Mouse (Mus musculus): ENCODE results near the gene Cbx7.

The Cbx7 gene

DNA sequence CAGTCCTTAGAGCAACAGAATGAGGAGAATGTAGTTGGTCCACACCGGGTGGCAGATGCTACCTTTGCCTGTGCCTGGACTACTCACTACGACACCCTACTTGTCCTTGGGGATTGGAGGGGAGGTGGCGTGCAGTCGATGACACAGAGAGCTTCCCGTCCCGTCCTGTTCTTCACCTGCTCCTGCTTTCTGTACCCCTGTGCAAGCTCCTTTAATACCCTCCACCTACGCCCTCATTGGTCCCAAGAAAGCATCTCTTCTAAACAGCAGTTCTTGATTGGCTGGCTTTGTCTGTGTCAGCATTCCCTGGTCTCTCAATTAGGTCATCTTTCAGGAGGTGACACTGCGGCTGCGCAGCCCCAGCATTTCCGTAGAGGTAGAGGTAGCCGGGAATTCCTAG lies at the start of gene Cbx7:
Gene Cbx7 (minus strand): TSS at position 180 of the 400 bp plus-strand sequence.
- DNase-seq: no peak

DNA sequence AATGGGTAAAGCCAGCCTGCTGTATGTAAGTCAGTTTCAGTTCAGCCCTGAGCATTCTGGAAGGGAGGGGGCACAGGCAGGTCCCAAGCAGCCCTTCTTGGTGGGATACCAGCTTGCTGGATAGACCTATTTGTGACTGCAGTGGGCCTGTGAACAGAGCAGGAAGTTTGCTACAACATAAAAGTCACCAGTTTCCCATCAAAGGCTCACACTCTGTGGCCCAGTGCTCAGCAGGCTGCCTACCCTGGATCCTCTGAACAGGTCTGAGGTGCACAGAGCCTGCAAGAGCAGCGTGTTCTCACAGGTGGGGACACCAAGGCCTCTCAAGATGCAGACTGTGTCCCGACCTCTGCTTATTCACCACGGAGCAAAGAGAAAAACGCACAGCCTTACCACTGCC lies 49.6 kb upstream of the Cbx7 start:
- no peak for DNase-seq

DNA sequence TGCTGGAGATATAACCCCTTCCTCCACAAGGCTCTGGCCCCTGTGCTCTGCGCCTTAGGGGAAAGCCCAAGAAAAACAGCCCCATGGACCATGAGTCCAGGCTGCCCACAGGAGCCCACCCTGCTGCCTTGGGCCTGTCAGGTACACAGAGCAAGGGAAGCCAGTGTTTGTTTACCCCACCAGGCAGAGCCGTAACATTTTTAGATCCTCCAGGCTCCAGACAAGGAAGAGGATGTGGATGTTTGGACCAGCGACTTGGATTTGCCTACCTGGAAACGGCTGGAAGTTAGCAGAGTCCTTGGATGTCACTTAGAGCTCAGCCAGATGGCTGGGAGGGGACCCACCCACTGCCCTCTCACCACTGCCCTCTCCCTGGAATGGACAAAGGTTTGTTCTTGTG lies 48.7 kb upstream of the Cbx7 start:
- no peak for DNase-seq

- DNase-seq: no peak
Observed at GRCm38 (mm10) chr15:80019220-80019619, 48.3 kb upstream of the Cbx7 start.

GRCm38 (mm10) chr15:80016563-80017301 lies 45.8 kb upstream of the Cbx7 start:
- DNase-seq: no peak

GRCm38 (mm10) chr15:80015211-80015952 lies 44.5 kb upstream of the Cbx7 start:
- peak; percentile 70 for DNase-seq

- DNase-seq: peak; percentile 82
Observed at GRCm38 (mm10) chr15:80014321-80015210, 43.6 kb upstream of the Cbx7 start, which contains the start of gene Pdgfb. Gene Pdgfb, minus strand, starts transcription at chr15:80014977.

DNA sequence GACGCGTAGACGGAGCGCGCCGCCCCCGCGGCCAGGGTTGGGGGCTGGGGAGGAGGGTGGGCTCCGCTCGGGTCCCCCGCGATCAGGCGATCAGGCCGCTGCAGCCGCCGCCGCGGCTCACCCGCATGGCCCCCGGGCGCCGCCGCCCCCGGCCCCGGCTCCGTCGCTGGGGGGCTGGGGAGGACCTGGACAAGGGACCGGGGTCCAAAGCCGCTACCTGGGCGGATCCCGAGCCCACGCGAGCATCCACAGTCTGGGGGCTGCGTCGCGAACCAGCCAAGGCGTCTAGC lies 43.1 kb upstream of the Cbx7 start:
- no peak for DNase-seq

- no peak for DNase-seq
Observed at GRCm38 (mm10) chr15:80013256-80014030, 42.5 kb upstream of the Cbx7 start.

- peak; percentile 65 for DNase-seq
Observed at GRCm38 (mm10) chr15:80012527-80013201, 41.7 kb upstream of the Cbx7 start.

DNA sequence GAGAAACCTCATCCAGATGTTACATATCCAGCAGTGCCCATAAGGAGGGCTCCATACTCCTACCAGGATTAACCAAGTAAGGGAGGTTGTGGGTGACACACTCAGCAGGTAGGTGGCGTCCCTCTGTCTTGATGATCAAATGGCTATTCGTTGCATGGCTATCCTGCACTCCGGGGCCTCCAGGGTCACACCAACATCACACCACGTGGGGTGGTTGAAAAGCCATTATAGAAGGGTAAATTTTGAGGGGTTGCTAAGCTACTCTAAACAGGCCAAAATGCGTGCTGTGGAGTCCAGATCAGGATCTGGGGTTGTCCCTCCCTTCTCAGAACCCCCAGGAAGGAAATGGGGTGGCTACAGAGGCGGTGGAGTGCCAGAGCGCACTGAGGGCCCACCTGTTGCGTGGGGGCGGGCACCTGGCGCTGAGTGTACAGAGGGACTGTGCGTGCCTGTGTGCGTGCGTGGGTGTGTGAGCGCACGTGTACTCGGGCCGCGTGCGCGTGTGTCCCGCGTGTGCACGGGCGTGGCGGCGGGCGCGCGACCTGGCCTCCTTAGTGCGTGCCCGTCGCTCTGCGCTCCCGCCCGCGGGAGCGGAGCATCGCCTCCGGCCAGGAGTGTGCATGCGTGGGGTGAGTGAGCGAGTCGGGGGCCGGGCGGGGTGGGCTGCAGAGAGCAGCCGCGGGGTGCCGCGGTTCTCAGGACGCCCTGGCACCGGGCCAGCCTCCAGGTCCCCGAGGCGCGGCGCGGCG lies 41.0 kb upstream of the Cbx7 start:
- peak; percentile 89 for DNase-seq

DNA sequence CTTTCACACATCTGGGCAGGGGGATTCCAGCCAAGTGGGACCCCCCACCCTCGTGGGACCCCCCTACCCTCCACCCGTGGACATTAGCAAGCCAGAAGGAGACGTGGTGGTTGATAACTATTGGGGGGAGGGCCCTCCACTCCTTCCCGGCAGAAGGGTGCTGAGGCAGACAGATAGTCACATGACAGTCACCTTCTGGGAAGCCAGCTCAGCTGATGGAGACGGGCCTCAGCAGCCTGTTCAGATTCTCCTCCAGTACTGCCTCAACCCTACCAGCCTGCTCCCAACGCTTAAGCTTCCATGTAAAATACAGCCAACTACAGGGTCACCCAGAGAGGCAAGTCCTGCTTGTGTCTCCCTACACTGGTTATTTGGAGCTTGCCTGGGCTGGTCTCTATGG lies 40.3 kb upstream of the Cbx7 start:
- peak; percentile 63 for DNase-seq

- peak; percentile 88 for DNase-seq
Observed at GRCm38 (mm10) chr15:80010182-80010558, 39.3 kb upstream of the Cbx7 start.

DNA sequence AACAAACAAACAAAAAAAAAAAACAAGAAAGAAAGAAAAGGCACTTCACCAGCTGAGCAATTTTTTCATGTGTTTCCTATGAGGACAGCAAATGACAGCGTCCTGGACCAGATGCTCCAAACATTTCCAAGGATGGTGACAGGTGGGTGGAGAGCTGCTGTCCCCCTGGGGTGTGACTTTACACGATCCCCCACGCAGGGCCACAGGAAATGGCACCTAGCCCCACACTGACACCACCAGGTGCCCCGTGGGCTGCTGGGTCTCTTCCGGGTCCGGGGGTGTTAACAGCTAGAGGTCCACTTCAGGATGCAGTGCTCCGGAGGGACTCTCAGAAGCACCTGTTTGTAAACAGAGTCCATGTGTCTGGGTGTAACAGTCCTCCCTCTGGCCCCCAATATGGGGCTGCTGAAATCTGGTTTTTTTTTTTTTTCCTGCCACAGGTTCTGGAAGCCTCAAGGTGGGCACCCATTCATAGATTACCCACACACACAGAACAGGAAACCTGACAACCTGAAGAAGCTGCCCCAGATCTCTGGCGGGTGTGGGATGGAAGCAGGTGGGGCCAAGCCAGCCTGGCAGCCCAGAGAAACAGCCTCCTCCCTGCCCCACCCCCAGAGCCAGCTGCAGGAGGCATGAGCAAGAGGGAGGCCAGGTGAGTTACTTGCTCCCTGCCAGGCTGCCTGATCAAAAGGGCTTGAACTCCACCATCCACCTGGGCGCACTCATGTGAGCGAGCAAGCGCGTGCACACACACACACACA lies 38.7 kb upstream of the Cbx7 start:
- DNase-seq: peak; percentile 54

DNA sequence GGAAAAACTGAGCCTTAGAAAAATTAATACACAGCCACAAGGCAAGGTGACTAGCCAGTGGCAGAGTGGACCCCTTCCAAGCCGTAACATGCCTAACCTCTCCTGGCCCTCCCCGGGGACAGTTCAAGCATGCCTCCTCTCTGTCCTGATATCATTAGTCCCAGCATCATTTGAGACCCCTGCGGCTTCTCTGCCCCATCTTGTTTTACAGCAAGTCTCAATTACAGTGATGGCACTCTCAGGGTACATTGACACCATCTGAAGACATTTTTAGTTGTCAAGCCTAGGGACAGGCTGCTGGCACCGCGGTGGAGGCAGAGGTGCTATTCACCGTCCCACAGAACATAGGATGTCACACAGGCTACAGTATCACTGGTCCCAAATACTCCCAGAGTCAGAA lies 37.5 kb upstream of the Cbx7 start:
- DNase-seq: no peak

- no peak for DNase-seq
Observed at GRCm38 (mm10) chr15:80006156-80006555, 35.2 kb upstream of the Cbx7 start.

DNA sequence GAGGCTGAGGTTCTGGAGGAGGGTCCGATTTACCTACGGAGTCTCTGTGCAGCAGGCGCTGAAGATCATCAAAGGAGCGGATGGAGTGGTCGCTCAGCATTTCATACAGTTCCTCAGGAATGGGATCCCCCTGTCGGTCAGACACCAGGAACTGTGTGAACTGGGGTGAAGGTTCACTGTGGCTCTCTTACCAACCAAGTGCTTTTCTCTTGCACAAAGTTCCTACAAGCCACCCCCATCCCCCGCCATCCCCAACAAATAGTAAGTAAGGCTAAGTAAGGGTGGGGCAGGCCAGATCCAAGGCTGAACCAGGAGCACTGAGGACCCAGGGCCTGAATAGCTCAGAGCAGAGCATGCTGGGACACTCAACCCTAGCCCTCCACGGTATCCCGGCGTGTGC lies 34.5 kb upstream of the Cbx7 start:
- no peak for DNase-seq

GRCm38 (mm10) chr15:80004644-80005340 lies 33.9 kb upstream of the Cbx7 start:
- no peak for DNase-seq

DNA sequence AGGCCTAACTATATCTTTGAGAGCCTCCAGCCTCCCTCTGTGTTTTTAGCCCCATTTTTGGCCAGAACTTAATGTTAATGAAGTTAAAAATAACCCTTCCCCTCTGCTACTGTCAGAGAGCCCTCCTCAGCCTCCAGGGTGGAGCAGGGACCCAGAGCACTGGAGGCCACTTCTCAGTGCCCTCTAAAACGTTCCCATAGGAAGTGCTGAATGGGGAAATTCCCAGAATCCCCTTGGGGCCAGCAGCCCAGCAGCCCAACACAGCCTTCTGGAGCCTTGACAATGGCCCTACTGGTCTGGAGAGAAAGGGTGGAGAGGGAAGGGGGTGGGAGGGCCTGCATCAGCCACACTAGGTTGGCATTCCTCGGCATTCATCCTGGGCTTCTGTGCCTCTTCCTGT lies 32.7 kb upstream of the Cbx7 start:
- DNase-seq: no peak

DNA sequence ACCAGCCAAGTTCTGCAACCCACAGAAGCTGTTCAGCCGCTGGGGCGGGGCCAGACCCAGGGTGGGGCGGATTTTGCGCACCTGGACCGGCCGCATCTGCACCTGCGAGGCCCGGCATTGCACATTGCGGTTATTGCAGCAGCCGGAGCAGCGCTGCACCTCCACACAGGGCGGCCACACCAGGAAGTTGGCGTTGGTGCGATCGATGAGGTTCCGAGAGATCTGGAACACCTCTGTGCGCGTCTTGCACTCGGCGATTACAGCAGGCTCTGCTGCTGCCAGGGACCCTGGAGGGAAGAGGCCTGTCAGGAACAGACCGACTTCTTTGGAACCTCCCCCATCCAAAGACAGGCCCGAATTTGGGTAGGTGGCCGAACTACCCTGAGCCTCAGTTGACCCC lies 30.7 kb upstream of the Cbx7 start:
- no peak for DNase-seq
